Mouse (Mus musculus): ENCODE measurements around the gene Duoxa1.

DNA sequence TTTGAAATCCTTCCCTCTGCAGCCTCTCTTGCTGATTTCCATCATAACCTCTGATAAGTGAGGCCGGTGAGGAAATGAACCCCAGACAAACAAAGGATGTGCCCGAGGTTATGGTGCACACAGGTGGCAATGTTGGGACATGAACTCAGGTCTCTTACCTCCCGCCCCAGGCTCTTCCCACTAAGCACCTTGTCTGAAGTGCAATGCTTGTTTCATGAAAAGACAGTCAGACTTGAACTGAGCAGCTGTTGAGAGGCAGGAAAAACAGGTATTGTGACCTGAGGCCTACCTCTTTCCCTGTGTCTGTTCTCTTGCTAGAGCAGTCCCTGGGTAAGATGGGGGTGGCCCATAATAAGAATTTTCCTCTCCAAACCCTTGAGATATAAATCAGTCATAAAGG lies 18.7 kb upstream of the Duoxa1 start:
- TF ChIP-seq CTCF (IDR thresholded peaks at IDR 0.05; ENCODE audit: low read depth, low read length) (no peak), POLR2A (IDR thresholded peaks at IDR 0.05; ENCODE audit: borderline replicate concordance, low read depth, low read length) (no peak)

All from bone marrow macrophage, adult 2 months (primary cell).